Mouse (Mus musculus): ENCODE data around the gene Zdhhc12. TPM values are rescaled to one million over a fixed set of nuclear protein-coding genes. Genes with fewer than 3 reads are reported as not detected.
A peak's percentile ranks its signal among the peaks of the same experiment; 100 is the strongest.

Gene Zdhhc12
- polyA plus RNA-seq, 1 experiment, result 39.0 TPM

- H3K9me3 ChIP-seq (replicated peaks; ENCODE audit: control insufficient read depth, insufficient read depth, low read length, poor library complexity, severe bottlenecking), result no peaks in the 10 kb centered on the region
- TF ChIP-seq CTCF (IDR thresholded peaks at IDR 0.05; ENCODE audit: low read depth, low read length), result no peak
- peak; percentile 26 for TF ChIP-seq POLR2A (IDR thresholded peaks at IDR 0.05; ENCODE audit: insufficient read depth, low read length)
- peak; percentile 85; the same call in 1 of the 2 replicates for TF ChIP-seq EP300 (IDR thresholded peaks at IDR 0.05; ENCODE audit: insufficient read depth, low read depth, low read length)
- no peaks in the 10 kb centered on the region for H3K27me3 ChIP-seq (ENCODE audit: control insufficient read depth, insufficient read depth, low read length, poor library complexity, severe bottlenecking)
- H3K36me3 ChIP-seq (ENCODE audit: control insufficient read depth, insufficient read depth, low read length, poor library complexity, severe bottlenecking), result no peaks in the 10 kb centered on the region
- H3K4me1 ChIP-seq (ENCODE audit: control insufficient read depth, insufficient read depth, low read length), result peaks cover 2% of the 10 kb centered on the region
- peak within 1 kb of the TSS; percentile 72 for H3K9ac ChIP-seq (ENCODE audit: low read depth, poor library complexity, severe bottlenecking)
- peak within 1 kb of the TSS; percentile 84 for H3K27ac ChIP-seq (ENCODE audit: insufficient read depth, low read length)
- H3K4me3 ChIP-seq (ENCODE audit: low read depth, low read length), result peak within 1 kb of the TSS; percentile 94
Measured at GRCm38 (mm10) chr2:30124472-30125274, 31.2 kb upstream of the Zdhhc12 start, which contains the start of gene Zer1. Zer1 (minus strand) TSS chr2:30124585.

GRCm38 (mm10) chr2:30123729-30124471 is 30.5 kb upstream of the Zdhhc12 start:
- H3K36me3 ChIP-seq (ENCODE audit: control insufficient read depth, insufficient read depth, low read length, poor library complexity, severe bottlenecking), result no peaks in the 10 kb centered on the region
- H3K4me1 ChIP-seq (ENCODE audit: control insufficient read depth, insufficient read depth, low read length), result peaks cover 4% of the 10 kb centered on the region
- H3K27me3 ChIP-seq (ENCODE audit: control insufficient read depth, insufficient read depth, low read length, poor library complexity, severe bottlenecking), result no peaks in the 10 kb centered on the region
- H3K4me3 ChIP-seq (ENCODE audit: low read depth, low read length), result peak overlapping the region; percentile 94
- H3K9ac ChIP-seq (ENCODE audit: low read depth, poor library complexity, severe bottlenecking), result peak overlapping the region; percentile 72
- peak overlapping the region; percentile 84 for H3K27ac ChIP-seq (ENCODE audit: insufficient read depth, low read length)
- H3K9me3 ChIP-seq (replicated peaks; ENCODE audit: control insufficient read depth, insufficient read depth, low read length, poor library complexity, severe bottlenecking), result no peaks in the 10 kb centered on the region
- TF ChIP-seq CTCF (IDR thresholded peaks at IDR 0.05; ENCODE audit: low read depth, low read length) (no peak), POLR2A (IDR thresholded peaks at IDR 0.05; ENCODE audit: insufficient read depth, low read length) (no peak), EP300 (IDR thresholded peaks at IDR 0.05; ENCODE audit: insufficient read depth, low read depth, low read length) (no peak)

- H3K9ac ChIP-seq (ENCODE audit: low read depth, poor library complexity, severe bottlenecking), result no peak overlapping the region
- H3K9me3 ChIP-seq (replicated peaks; ENCODE audit: control insufficient read depth, insufficient read depth, low read length, poor library complexity, severe bottlenecking), result no peaks in the 10 kb centered on the region
- H3K27me3 ChIP-seq (ENCODE audit: control insufficient read depth, insufficient read depth, low read length, poor library complexity, severe bottlenecking), result no peaks in the 10 kb centered on the region
- H3K4me1 ChIP-seq (ENCODE audit: control insufficient read depth, insufficient read depth, low read length), result peaks cover 6% of the 10 kb centered on the region
- TF ChIP-seq EP300 (IDR thresholded peaks at IDR 0.05; ENCODE audit: insufficient read depth, low read depth, low read length) (no peak), POLR2A (IDR thresholded peaks at IDR 0.05; ENCODE audit: insufficient read depth, low read length) (no peak), CTCF (IDR thresholded peaks at IDR 0.05; ENCODE audit: low read depth, low read length) (no peak)
- no peak overlapping the region for H3K27ac ChIP-seq (ENCODE audit: insufficient read depth, low read length)
- H3K36me3 ChIP-seq (ENCODE audit: control insufficient read depth, insufficient read depth, low read length, poor library complexity, severe bottlenecking), result no peaks in the 10 kb centered on the region
- H3K4me3 ChIP-seq (ENCODE audit: low read depth, low read length), result no peak overlapping the region
Measured at GRCm38 (mm10) chr2:30122766-30123165, 29.3 kb upstream of the Zdhhc12 start.

- H3K4me3 ChIP-seq (ENCODE audit: low read depth, low read length), result no peak overlapping the region
- H3K27ac ChIP-seq (ENCODE audit: insufficient read depth, low read length), result peak overlapping the region; percentile 29; the same call in 1 of the 2 replicates
- H3K9me3 ChIP-seq (replicated peaks; ENCODE audit: control insufficient read depth, insufficient read depth, low read length, poor library complexity, severe bottlenecking), result no peaks in the 10 kb centered on the region
- no peak for TF ChIP-seq EP300 (IDR thresholded peaks at IDR 0.05; ENCODE audit: insufficient read depth, low read depth, low read length)
- TF ChIP-seq POLR2A (IDR thresholded peaks at IDR 0.05; ENCODE audit: insufficient read depth, low read length), result no peak
- TF ChIP-seq CTCF (IDR thresholded peaks at IDR 0.05; ENCODE audit: low read depth, low read length), result no peak
- H3K9ac ChIP-seq (ENCODE audit: low read depth, poor library complexity, severe bottlenecking), result no peak overlapping the region
- H3K4me1 ChIP-seq (ENCODE audit: control insufficient read depth, insufficient read depth, low read length), result peaks cover 6% of the 10 kb centered on the region
- H3K36me3 ChIP-seq (ENCODE audit: control insufficient read depth, insufficient read depth, low read length, poor library complexity, severe bottlenecking), result no peaks in the 10 kb centered on the region
- H3K27me3 ChIP-seq (ENCODE audit: control insufficient read depth, insufficient read depth, low read length, poor library complexity, severe bottlenecking), result no peaks in the 10 kb centered on the region
Measured at GRCm38 (mm10) chr2:30120269-30120668, 26.8 kb upstream of the Zdhhc12 start.

GRCm38 (mm10) chr2:30119641-30120051 is 26.2 kb upstream of the Zdhhc12 start:
- TF ChIP-seq POLR2A (IDR thresholded peaks at IDR 0.05; ENCODE audit: insufficient read depth, low read length) (no peak), CTCF (IDR thresholded peaks at IDR 0.05; ENCODE audit: low read depth, low read length) (no peak), EP300 (IDR thresholded peaks at IDR 0.05; ENCODE audit: insufficient read depth, low read depth, low read length) (0 out of 2 replicates have a peak, but pooled peaks have one; percentile 40)
- Histone ChIP-seq H3K9ac (ENCODE audit: low read depth, poor library complexity, severe bottlenecking) (no peak overlapping the region), H3K9me3 (replicated peaks; ENCODE audit: control insufficient read depth, insufficient read depth, low read length, poor library complexity, severe bottlenecking) (no peaks in the 10 kb centered on the region), H3K4me1 (ENCODE audit: control insufficient read depth, insufficient read depth, low read length) (peaks cover 6% of the 10 kb centered on the region), H3K27ac (ENCODE audit: insufficient read depth, low read length) (peak overlapping the region; percentile 51; the same call in 1 of the 2 replicates), H3K4me3 (ENCODE audit: low read depth, low read length) (no peak overlapping the region), H3K27me3 (ENCODE audit: control insufficient read depth, insufficient read depth, low read length, poor library complexity, severe bottlenecking) (no peaks in the 10 kb centered on the region), H3K36me3 (ENCODE audit: control insufficient read depth, insufficient read depth, low read length, poor library complexity, severe bottlenecking) (no peaks in the 10 kb centered on the region)

All from ES-Bruce4 (cell line).